Mouse (Mus musculus) adrenal gland, adult (tissue): ENCODE results near the gene Ctnnd2.

Experiments
- DNase-seq, 2 experiments: peaks; one replicate each; pipeline ENCODE4 v3.0.0; 2022 to 2023; ENCODE audit warnings: low spot score in 1 of 2; ENCODE audit not compliant: inconsistent age in 2 of 2

Ctnnd2 gene

DNA sequence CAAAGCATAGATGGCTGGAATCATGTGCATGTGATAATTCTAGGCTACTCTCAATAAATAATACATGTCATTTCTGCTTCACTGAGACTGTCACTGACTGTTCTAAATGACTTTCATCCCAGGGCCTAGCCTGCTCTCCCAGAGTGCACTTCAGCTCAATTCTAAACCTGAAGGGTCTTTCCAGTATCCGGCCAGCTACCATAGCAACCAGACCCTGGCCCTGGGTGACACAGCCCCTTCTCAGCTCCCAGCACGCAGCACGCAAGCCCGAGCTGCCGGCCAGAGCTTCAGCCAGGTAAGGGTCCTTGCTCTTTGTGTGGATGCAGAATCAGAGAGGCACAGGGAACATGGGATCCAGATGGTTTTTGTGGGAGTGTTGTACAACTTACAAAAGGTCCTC, 462.1 kb downstream of the Ctnnd2 start:
- DNase-seq: no peak

DNA sequence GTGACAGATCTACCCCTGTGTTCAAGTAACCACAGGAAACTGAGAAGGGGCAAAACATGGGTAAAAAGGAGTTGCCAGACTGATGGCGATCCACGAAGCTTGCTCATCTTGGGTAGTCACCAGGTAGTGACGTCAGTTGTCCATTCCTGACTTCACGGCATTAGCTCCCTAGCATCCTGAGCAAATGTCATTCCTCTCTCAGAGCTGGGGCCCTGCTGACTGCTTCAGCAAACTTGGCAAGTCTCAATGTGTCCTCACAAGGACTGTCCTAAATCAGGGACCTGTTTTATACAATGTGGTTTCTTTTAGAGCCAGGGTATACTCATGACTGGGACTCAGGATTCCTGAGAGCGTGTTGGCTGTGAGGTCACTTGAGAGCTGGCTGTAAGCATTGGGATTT, 468.3 kb downstream of the Ctnnd2 start:
- no peak for DNase-seq

DNA sequence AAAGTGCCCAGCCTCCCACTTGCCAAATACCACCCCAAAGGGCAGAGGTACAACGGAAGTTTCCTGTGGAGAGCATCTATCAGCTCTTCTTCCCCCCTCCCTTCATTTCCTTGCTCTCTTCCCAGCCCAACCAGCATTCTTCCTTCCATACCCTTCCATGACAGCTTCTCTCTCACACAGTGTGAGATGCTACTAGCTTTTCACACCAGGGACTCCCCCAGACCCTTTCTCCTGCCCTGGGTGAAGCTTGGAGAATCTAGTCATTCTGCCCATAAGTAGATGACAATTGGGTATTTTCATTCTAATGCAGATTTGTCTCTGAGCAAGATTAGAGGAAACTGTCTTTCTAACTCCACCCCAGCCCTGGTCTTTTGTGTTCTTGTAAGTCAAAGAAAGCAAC, 473.3 kb downstream of the Ctnnd2 start:
- DNase-seq: no peak

DNA sequence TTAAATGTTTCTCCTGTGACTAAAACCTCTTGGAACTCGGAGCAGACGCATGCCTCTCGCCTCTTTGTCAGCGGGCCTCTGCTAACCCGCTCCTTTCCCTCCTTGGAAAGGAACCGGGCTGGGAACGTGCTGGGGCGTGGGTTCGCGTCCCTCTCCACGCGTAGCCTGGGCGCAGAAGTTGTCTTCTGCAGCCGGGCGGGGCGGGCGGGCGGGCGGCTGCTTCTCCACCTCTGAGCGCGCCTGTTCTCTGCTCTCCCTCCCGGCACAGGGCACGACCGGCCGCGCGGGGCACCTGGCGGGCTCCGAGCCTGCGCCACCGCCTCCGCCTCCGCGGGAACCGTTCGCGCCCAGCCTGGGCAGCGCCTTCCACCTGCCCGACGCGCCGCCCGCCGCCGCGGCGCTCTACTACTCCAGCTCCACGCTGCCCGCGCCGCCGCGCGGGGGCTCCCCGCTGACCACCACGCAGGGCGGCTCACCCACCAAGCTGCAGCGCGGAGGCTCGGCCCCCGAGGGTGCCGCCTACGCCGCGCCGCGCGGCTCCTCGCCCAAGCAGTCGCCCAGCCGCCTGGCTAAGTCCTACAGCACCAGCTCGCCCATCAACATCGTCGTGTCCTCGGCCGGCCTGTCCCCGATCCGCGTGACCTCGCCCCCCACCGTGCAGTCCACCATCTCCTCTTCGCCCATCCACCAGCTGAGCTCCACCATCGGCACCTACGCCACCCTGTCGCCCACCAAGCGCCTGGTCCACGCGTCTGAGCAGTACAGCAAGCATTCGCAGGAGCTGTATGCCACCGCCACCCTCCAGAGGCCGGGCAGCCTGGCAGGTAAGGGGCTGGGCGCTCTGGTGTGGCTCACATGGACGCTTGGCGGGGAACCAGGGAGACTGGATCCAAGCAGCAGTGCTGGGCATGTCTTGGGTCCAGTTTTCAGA, 474.4 kb downstream of the Ctnnd2 start:
- DNase-seq: peak in 1 of 2 experiments; percentile 31

DNA sequence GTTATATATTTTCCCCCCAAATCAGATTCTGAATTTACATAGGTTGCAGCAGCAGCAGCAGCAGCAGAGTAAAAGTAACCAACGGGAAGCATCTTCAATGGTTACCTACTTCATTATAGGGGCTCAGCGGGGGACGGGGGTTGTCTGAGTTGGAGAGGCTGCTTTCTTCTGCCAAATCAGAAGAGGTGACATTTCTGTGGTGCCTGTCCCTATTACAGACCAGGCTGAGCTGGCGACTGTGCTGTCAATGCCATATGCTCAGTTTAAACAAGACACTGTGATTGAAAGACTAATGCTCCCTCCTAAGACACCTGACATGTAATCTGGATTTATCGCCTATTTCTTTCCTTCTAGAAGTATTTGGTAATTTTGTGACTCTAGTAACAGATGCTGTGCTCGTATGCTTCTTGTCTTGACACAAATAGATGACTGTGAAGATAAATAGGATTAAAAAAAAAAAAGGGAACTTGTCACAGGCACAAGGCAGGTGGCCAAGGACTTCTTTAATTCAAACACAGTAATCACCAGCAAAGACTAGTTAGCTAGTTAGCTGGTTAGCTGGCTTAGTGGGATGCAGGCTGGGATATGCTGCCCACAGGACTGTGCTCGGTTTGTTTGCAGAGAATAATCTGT, 475.4 kb downstream of the Ctnnd2 start:
- no peak for DNase-seq

DNA sequence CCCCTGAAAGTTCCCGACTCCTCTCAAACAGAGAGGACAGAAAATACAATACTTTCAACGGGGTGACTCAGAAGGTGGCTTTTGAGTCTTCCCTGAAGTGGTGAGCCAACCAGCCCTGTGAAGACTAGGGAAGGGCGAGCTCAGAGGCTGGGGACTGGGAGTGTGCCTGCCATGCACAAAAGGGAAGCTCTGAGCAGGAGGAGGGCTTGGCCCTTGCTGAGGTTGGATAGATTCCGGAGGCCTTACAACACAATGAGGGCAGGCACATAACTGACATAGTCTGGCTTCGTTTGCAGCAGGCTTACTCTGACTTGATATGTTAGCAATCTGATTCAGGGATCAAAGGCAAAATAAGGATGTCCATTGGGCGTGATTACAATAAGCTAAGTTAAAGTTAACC, 477.6 kb downstream of the Ctnnd2 start:
- no peak for DNase-seq

DNA sequence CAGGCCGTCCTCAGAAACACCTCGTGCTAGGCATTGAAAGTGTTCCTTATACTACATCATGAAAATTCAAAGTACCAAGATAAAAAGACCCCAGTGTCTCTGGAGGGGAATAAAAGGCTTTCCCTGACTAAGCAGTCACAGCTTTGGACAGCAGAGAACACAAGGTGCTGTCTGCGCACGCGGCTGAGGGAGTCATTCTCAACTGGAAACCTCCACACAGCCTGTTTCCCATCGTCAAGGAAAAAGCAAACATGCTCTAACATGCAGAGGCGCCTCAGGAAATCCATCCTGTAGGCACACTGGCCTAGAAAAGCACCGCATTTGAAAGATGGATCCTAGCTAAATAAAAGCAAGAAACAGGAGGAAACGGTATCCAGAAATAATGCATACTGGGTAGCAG, 483.0 kb downstream of the Ctnnd2 start:
- no peak for DNase-seq

DNA sequence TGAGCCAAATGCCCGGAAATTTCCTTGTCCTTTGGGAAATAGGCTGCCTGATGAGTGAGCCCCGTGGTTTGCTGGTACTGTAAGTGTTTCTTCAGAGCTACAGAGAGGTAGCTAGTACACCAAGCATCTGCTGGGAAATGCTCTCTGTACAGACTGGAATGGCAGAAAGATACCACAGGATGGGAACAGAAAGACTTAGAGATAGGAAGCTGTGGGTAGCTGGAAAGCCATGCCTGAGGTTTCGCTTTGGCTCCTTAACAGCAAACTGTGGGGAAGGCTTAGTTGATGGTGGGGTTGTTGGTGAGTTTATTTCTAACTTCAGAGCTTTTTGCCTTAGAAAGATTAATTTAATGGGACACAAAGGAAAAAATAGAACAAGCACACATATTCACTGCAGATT, 485.2 kb downstream of the Ctnnd2 start:
- DNase-seq: no peak

DNA sequence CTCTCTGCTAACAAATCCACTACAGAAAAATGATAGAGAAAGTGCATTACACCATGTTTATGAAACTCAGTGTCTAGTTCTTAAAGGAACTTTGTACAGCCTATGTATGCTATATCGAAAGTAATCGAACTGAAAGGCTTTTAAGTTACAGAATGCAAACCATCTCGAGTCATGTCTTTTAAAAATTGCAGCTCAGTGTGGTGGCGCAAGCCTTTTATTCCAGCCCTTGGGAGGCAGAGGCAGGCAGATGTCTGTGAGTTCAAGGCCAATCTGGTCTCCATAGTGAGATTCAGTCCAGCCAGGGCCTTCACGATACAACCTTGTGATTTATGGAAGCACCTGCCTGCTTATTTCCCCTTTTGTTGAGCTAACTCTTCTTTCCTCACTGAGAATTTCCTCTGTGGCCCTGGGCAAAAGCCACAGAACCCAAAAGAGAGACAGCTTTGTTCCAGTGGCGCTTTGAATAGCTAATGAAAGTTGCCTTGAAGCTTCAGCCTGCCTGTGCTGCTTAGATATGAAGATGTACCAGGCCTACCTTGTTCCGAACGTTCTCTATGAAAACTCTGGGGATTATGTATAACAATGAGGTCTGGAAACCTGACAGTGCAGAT, 488.3 kb downstream of the Ctnnd2 start:
- DNase-seq: no peak

DNA sequence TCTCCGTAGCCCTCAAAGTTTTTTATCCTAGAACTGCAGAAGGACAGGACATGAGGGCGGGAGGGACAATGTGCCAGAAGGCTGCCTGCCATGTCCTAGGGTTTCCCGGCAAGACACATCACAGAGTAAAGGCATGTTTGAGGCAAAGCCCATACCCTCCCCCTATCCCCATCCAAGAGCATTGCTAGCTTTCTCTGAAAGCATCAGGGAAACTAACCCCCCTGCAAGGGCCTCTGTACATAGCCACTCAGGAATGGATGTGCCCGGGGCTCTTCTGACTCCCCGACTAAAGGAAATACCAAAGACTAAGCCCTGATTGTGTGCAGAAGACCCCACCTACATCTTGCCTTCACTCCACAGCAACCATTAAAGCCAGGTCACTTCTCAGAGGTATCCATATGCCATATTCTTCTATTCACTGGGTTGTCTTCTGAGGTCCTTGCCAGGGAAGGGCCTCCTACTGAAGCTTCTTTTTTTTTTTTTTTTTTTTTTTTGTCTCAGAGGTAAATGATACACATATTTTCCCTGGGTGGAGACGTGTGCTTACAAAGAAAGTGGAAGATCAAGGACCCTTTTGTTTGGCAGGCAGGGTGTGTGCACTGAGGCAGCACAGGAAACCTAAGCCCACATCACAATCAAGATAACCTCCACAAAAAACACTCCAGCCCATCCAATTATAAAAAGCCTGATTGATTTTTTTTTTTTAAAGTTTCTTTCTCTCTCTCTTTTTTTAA, 489.5 kb downstream of the Ctnnd2 start:
- no peak for DNase-seq

DNA sequence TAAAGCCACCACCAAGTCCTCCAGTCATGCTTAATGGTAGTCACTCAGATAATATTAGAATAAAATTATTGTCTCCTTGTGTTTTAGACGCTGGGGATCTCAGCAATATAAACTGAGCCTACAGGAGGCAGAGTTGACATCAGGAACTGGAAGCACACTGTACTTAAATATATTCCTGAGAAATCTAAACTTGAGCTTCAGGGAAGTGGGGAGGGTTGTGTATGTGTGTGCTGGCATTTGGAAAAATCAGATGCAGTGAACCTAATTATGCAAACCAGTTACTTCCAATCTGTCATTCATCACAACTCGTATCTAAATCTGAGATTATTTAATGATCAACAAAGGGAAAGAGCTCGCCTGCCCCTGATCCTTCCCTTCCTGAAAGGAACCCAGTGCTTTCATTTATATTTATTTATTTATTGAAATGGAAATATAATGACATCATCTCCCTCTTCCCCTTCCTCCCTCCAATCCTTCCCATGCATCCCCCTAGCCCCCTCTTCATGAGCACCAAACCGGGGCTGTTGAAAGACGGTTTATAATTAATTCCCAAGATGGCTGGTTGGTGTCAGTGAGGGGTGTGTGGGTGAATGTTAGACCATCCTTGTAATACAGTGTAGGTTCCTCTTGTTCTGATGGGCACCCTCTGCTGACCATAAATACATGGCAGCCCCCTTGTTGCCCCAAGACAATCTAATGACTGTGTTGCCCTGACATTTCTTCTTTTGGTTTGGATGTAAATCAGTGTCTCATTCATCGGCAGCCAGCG, 495.6 kb downstream of the Ctnnd2 start:
- no peak for DNase-seq

DNA sequence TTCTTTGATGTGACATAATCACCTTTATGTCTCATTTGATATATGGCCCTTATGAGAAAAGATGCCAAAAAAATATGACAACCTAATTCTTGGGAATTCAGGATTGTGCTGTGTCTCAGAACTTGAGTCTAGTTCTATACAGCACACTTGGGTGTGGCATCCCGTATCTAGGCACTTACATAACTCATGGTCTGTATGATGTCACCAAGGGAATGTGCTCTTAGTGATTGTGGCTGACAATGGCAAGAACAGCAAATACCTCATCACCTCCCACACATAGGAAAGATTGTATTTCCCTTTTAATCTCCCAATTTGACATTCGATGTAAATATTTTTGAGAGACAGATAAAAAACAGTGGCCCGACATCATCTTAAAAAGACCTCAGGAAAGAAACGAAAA, 509.5 kb downstream of the Ctnnd2 start:
- DNase-seq: no peak

DNA sequence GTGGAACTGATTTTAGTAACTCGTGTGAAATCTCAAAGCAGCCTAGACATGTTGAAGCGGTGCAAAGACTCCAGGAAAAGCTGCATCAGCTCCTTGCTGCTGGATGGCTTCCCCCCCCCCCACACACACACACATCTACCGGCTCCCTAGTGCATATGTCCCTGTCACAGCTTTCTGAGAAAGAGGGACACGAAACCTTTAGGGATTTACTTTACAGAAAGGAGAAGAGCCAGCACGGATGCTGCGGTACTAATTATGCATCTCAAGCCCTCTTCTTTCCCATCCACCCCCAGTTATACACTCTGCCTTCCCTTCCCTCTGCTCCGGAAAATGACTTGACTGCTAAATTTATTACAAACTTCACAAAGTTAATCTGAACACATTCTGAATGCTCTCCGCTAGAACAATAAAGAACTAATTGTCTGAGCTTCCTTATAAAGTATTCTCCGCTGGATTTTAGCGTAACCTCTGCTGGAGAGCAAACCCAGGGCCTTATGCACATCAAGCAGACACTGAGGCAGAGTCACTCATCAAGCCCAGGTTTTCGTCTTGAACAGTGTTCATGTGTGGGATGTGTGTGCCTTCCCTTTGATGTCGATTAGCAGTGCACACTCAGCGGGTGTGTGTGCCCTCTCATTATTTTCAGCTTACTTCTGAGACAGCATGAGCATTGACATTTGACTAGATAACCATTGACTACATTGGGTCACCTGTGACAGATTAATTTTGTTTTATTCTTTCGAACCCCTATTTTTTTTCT, 510.1 kb downstream of the Ctnnd2 start:
- DNase-seq: no peak

DNA sequence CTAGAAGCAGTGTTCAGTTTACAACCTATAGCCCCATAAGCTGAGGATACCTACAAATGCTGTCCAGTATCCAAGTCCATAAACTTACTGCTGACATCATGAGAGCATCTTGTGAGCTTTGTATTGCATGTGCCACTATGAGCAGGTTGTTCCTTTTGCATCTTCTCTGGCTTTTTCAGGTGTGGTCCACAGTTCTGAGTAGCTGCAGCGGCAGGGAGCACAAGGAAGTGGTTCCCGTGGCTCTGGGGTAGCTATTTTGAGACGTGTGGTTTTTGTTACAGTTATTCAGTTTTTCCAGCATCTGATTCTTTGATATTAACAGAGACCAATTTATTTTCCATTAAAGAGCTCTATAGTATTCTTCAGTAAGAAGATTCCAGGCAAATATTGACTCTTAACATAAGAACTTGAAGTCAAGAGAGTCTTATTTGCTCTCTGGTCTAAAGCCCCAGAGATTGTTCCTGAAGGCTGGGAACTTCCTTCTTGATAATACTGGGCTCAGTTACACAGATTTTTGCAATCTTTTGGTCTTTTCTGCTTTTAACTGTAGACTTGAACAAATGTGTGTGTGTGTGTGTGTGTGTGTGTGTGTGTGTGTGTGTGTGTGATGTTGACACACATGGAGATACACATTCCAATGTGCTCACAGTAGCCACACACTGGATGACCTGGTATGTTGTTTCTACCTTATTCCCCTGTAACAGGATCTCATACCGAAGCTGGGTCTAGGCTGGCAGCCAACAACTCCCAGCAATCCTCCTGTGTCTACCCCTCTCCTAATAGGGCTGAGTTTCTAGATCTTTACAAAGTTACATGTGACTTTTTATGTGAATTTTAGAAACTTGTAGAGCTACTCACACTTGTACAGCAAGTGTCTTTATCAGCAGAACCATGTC, 514.1 kb downstream of the Ctnnd2 start:
- no peak for DNase-seq

DNA sequence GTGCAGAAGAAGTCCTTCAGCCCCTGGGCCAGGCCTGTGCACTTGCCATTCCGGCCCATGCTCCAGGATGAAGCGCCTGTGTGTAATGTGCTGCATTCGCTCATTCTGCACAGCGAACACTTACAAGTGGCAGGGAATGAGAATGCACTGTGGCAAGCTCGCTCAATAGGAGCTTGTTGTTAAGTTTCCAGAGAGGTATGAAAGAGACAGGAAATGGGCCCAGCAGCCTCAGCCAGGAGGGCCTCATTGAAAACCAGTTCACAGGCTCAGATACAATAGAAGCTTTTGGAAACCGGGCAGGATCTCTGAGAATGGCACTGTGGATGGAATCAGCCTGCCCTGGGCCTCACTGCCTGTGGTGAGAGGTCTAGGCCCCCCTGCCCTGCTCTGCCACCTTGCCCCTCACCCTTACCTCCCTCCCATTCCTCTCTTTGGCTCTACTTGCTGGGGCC, 521.4 kb downstream of the Ctnnd2 start:
- no peak for DNase-seq

DNA sequence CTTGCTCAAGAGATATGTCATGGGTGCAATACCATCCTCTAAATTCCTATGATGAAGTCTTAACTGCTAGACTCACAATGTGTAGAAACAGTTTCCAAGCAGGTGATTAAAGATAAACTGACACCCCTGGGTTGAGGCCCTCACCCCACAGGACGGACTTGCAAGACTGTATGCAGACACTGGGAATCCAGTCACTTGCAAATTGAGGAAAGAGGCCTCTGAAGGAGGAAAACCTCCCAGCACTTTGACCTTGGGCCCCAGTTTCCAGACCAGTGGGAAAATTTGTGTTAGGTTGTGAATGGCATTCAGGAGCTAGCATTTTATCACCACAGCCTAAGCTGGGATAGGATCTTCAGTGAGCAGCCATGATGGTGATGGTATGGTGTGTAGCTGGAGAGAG, 521.9 kb downstream of the Ctnnd2 start:
- DNase-seq: no peak

DNA sequence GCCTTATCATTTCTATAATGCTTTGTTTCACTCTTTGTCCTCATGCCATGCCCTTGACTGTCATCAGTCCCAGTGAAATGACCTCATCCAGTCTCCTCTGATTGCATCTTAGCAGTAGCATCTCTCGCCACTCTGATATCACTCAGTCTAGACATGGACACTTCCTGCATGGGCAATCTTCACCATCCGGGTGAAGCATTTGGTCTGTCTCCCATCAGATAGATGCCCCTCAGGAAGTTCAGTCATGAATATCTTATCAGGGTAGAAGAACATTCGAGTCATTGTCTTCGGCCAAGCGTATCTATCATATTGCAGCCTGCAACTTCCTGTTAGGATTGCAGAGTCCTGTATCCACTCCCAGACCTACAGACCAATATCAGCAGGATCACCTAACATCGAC, 523.5 kb downstream of the Ctnnd2 start:
- no peak for DNase-seq

DNA sequence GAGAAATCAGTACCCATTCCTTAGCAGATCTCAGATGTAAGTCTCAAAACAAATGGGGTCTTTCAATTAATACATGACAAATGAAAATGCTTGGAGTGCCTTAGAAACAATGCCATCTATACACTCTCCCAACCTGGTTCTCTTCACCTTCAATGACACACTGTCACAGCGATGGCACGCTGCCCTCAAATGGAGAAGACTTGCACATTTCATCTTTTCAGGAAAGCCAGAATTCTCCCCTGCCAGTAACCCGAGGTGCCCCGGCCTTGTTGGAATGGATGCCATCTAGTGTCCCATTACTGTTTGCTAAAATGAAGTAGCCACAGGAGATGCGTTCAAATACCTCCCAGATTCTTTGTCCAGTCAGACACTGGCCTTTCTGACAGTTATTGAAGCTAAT, 525.0 kb downstream of the Ctnnd2 start:
- no peak for DNase-seq

DNA sequence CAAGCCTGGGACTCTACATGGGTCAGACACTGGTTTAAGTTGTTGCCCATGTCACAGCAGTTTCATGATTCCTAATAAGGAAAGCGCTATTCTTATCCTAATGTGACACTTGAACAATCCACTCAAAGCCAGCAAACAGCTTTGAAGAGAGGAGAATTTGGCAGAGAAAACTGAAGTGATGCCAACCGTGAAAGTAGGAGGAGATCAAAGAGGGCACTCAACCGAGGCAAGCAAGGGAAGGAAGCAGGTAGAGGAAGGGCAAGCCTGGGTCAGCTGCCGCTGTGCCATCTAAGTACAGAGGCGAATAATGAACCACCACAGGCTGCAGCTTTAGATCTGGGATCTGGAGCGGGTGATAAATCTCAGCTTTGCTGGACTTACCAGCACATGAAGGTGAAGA, 528.4 kb downstream of the Ctnnd2 start:
- DNase-seq: no peak
